Mouse (Mus musculus) lung, embryonic 16.5 days (tissue): ENCODE results near the gene Lrp10. TPM values are rescaled to one million over a fixed set of nuclear protein-coding genes. Genes with fewer than 3 reads are reported as not detected.

ENCODE experiments used
- ATAC-seq: fragments of 200-750 bp; cut with Nextera tagmentation; 2 replicates; pipeline ENCODE4 v1.8.0; 2017; ENCODE audit warnings: low read depth, mild to moderate bottlenecking, moderate library complexity
- H3K27ac ChIP-seq: fragments of 300-500 bp; sonication (generic); 2 replicates; pipeline ENCODE4 v1.5.1; 2014; ENCODE audit warnings: mild to moderate bottlenecking, control low read depth, low read length
- H3K27me3 ChIP-seq: fragments of 300-500 bp; sonication (generic); 2 replicates; pipeline ENCODE4 v1.6.1; 2014; ENCODE audit warnings: low read depth, low read length, mixed read lengths; ENCODE audit not compliant: control insufficient read depth, insufficient read depth
- H3K36me3 ChIP-seq: fragments of 300-500 bp; sonication (generic); 2 replicates; pipeline ENCODE4 v1.6.1; 2014; ENCODE audit warnings: low read length; ENCODE audit not compliant: control insufficient read depth, insufficient read depth
- H3K4me1 ChIP-seq: fragments of 300-500 bp; sonication (generic); replicated peaks from 2 replicates; pipeline ENCODE4 v1.6.1; 2014; ENCODE audit warnings: low read length, mixed read lengths; ENCODE audit not compliant: control insufficient read depth, insufficient read depth
- H3K4me2 ChIP-seq: fragments of 300-500 bp; sonication (generic); 2 replicates; pipeline ENCODE4 v1.6.1; 2014; ENCODE audit warnings: low read depth, low read length, control low read depth
- H3K4me3 ChIP-seq: fragments of 300-500 bp; sonication (generic); 2 replicates; pipeline ENCODE4 v1.5.1; 2014; ENCODE audit warnings: mild to moderate bottlenecking, low read length, control low read depth
- H3K9ac ChIP-seq: fragments of 300-500 bp; sonication (generic); 2 replicates; pipeline ENCODE4 v1.6.1; 2014; ENCODE audit warnings: low read length, control low read depth
- H3K9me3 ChIP-seq: fragments of 300-500 bp; sonication (generic); 2 replicates; pipeline ENCODE4 v1.6.1; 2016; ENCODE audit warnings: low read length; ENCODE audit not compliant: control insufficient read depth
- WGBS: fragments of 180-500 bp; shearing (Covaris S2); extraction: QIAGEN DNeasy Blood & Tissue Kit; methylation state at CpG from one replicate; pipeline ENCODE4 v1.1.7; 2014; 5-methylcytosine and 5-hydroxymethylcytosine counted together
- polyA plus RNA-seq: library from polyadenylated mRNA; unstranded; fragments of >200 nt; fragmentation: Nextera tagmentation; extraction: Ambion mirVana; gene quantifications from 2 replicates; pipeline ENCODE4 v1.2.1, GENCODE M21; 2015

Gene Lrp10
- polyA plus RNA-seq, 1 experiment from 2014 or later: 61.9 TPM

GRCm38 (mm10) chr14:54480673-54481072 is 16.7 kb downstream of the Lrp10 start:
- Histone ChIP-seq H3K9ac (no peak overlapping the region), H3K4me3 (no peak overlapping the region), H3K36me3 (no peaks in the 10 kb centered on the region), H3K4me2 (no peak overlapping the region), H3K9me3 (no peaks in the 10 kb centered on the region), H3K4me1 (peaks cover 15% of the 10 kb centered on the region), H3K27ac (no peak overlapping the region), H3K27me3 (peaks cover 6% of the 10 kb centered on the region; the same call in 1 of the 2 replicates)
- ATAC-seq: no peak
- WGBS: 70% methylated on average over 6 of the region's 6 CpGs

- H3K4me2 ChIP-seq: no peak overlapping the region
- H3K4me3 ChIP-seq: no peak overlapping the region
- no peaks in the 10 kb centered on the region for H3K9me3 ChIP-seq
- ATAC-seq: no peak
- WGBS: 80% methylated on average over 8 of the region's 8 CpGs
- no peak overlapping the region for H3K9ac ChIP-seq
- H3K4me1 ChIP-seq: peaks cover 8% of the 10 kb centered on the region
- peaks cover 6% of the 10 kb centered on the region; the same call in 1 of the 2 replicates for H3K27me3 ChIP-seq
- H3K36me3 ChIP-seq: no peaks in the 10 kb centered on the region
- no peak overlapping the region for H3K27ac ChIP-seq
Measured at GRCm38 (mm10) chr14:54481402-54481801, 17.5 kb downstream of the Lrp10 start.

- H3K27me3 ChIP-seq: peaks cover 6% of the 10 kb centered on the region; the same call in 1 of the 2 replicates
- H3K4me3 ChIP-seq: no peak overlapping the region
- no peaks in the 10 kb centered on the region for H3K36me3 ChIP-seq
- no peaks in the 10 kb centered on the region for H3K9me3 ChIP-seq
- H3K4me1 ChIP-seq: no peaks in the 10 kb centered on the region; the same call in 1 of the 2 replicates
- no peak for ATAC-seq
- no peak overlapping the region for H3K4me2 ChIP-seq
- no peak overlapping the region for H3K9ac ChIP-seq
- no peak overlapping the region for H3K27ac ChIP-seq
- WGBS: 41% methylated on average over 9 of the region's 9 CpGs
Measured at GRCm38 (mm10) chr14:54482498-54482897, 18.6 kb downstream of the Lrp10 start.

GRCm38 (mm10) chr14:54485899-54486298 is 22.0 kb downstream of the Lrp10 start:
- H3K4me3 ChIP-seq: no peak overlapping the region
- no peak overlapping the region for H3K4me2 ChIP-seq
- H3K9ac ChIP-seq: no peak overlapping the region
- no peak overlapping the region for H3K27ac ChIP-seq
- H3K36me3 ChIP-seq: no peaks in the 10 kb centered on the region
- H3K4me1 ChIP-seq: no peaks in the 10 kb centered on the region
- WGBS: 88% methylated on average over 7 of the region's 7 CpGs
- H3K27me3 ChIP-seq: no peaks in the 10 kb centered on the region; the same call in 1 of the 2 replicates
- H3K9me3 ChIP-seq: no peaks in the 10 kb centered on the region
- ATAC-seq: no peak

GRCm38 (mm10) chr14:54487732-54488131 is 23.8 kb downstream of the Lrp10 start:
- Histone ChIP-seq H3K9me3 (no peaks in the 10 kb centered on the region), H3K36me3 (no peaks in the 10 kb centered on the region)
- 56% methylated on average over 2 of the region's 2 CpGs for WGBS

GRCm38 (mm10) chr14:54488350-54488749 is 24.4 kb downstream of the Lrp10 start:
- H3K4me2 ChIP-seq: no peak overlapping the region
- H3K4me1 ChIP-seq: no peaks in the 10 kb centered on the region
- no peaks in the 10 kb centered on the region for H3K27me3 ChIP-seq
- H3K9ac ChIP-seq: no peak overlapping the region
- no peaks in the 10 kb centered on the region for H3K36me3 ChIP-seq
- no peak overlapping the region for H3K4me3 ChIP-seq
- H3K27ac ChIP-seq: no peak overlapping the region
- no peak for ATAC-seq
- H3K9me3 ChIP-seq: no peaks in the 10 kb centered on the region

More at GRCm38 (mm10) chr14:54487732-54488131, 23.8 kb downstream of the Lrp10 start:
- H3K27me3 ChIP-seq: no peaks in the 10 kb centered on the region
- no peak overlapping the region for H3K9ac ChIP-seq
- H3K4me1 ChIP-seq: no peaks in the 10 kb centered on the region
- no peak for ATAC-seq
- H3K4me2 ChIP-seq: no peak overlapping the region
- H3K27ac ChIP-seq: no peak overlapping the region
- no peak overlapping the region for H3K4me3 ChIP-seq

GRCm38 (mm10) chr14:54492345-54493131 is 28.6 kb downstream of the Lrp10 start:
- Histone ChIP-seq H3K27me3 (no peaks in the 10 kb centered on the region), H3K9ac (no peak overlapping the region), H3K4me2 (no peak overlapping the region), H3K36me3 (no peaks in the 10 kb centered on the region), H3K4me3 (no peak overlapping the region), H3K27ac (no peak overlapping the region), H3K4me1 (no peaks in the 10 kb centered on the region), H3K9me3 (no peaks in the 10 kb centered on the region)
- WGBS: 65% methylated on average over 18 of the region's 18 CpGs
- ATAC-seq: peak; percentile 87

- H3K4me1 ChIP-seq: no peaks in the 10 kb centered on the region
- WGBS: 87% methylated on average over 5 of the region's 5 CpGs
- no peaks in the 10 kb centered on the region for H3K9me3 ChIP-seq
- no peaks in the 10 kb centered on the region for H3K27me3 ChIP-seq
- H3K4me2 ChIP-seq: no peak overlapping the region
- no peaks in the 10 kb centered on the region for H3K36me3 ChIP-seq
- no peak overlapping the region for H3K27ac ChIP-seq
- H3K4me3 ChIP-seq: no peak overlapping the region
- ATAC-seq: no peak
- no peak overlapping the region for H3K9ac ChIP-seq
Measured at GRCm38 (mm10) chr14:54493236-54493635, 29.3 kb downstream of the Lrp10 start.

GRCm38 (mm10) chr14:54494234-54494633 is 30.3 kb downstream of the Lrp10 start:
- no peaks in the 10 kb centered on the region for H3K36me3 ChIP-seq
- no peak overlapping the region for H3K9ac ChIP-seq
- no peak overlapping the region for H3K27ac ChIP-seq
- H3K4me2 ChIP-seq: no peak overlapping the region
- 3% methylated on average over 3 of the region's 3 CpGs for WGBS
- no peaks in the 10 kb centered on the region for H3K9me3 ChIP-seq
- no peaks in the 10 kb centered on the region for H3K27me3 ChIP-seq
- no peaks in the 10 kb centered on the region for H3K4me1 ChIP-seq
- peak; percentile 71 for ATAC-seq
- H3K4me3 ChIP-seq: no peak overlapping the region
